Mouse (Mus musculus) bone marrow macrophage, adult 2 months (primary cell): ENCODE measurements around the gene Th.

Source experiments
- CTCF ChIP-seq: IDR thresholded peaks from 2 replicates; pipeline ENCODE4 v1.5.1; 2012; ENCODE audit warnings: low read depth, mild to moderate bottlenecking, low read length, moderate library complexity
- POLR2A ChIP-seq: IDR thresholded peaks from 2 replicates; pipeline ENCODE4 v1.6.1; 2012; ENCODE audit warnings: mild to moderate bottlenecking, low read depth, low read length, borderline replicate concordance

DNA sequence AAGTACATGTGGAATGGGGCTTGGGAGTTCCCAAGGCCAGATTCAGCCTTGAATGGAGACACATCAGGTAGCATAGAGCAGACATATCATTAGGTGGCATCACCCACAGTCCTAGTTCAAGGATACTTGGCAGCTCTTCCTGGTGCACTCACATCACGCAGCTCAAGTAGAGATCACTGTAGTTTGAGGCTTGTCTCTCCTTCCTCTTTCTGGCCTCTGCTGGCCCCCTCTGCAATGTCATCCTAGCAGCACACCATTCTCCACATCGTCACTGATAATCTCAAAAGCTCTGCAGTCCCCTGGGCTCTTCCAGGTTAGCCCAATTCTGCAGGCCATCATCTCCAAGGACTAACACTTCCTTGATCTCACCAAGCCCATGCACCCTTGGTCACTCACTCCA lies 19.2 kb downstream of the Th start:
- TF ChIP-seq POLR2A (no peak), CTCF (no peak)
